Mouse (Mus musculus) lung, postnatal 0 days (tissue): ENCODE results near the gene Calm3.

Source experiments
- CTCF ChIP-seq: IDR thresholded peaks from 2 replicates; pipeline ENCODE4 v1.5.1; 2016; ENCODE audit warnings: antibody characterized with exemption, mild to moderate bottlenecking
- EP300 ChIP-seq: IDR thresholded peaks from 2 replicates; pipeline ENCODE4 v1.6.1; 2016; ENCODE audit warnings: antibody characterized with exemption, mild to moderate bottlenecking, control low read depth

GRCm38 (mm10) chr7:16944808-16945315, 20.9 kb upstream of the Calm3 start:
- no peak for TF ChIP-seq CTCF
- TF ChIP-seq EP300: no peak
